Mouse (Mus musculus): Measurements from ENCODE around the gene Cyfip1.

The Cyfip1 gene

DNA sequence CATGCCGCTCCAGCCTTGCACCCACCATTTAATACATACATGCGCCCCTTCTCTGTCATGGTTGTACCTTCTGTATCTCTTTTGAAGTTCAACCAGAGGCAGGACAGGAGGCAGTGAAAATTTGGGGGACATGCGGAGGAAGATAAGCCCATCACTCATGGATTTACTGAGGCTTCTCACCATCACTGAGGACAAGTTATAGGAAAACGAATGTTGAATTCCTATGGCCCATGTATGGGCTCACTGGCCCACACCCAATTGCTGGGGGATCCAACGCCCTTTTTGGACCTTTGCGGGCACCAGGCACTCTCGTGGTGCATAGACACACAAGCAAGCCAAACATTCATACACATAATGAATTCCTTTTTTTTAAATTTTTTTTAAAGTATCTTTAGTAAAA lies at the start of gene Cyfip1:
Gene Cyfip1 (plus strand): TSS at position 301 of the 400 bp plus-strand sequence.
- no peak for DNase-seq (ENCODE audit: low spot score in 2 of 2)

DNA sequence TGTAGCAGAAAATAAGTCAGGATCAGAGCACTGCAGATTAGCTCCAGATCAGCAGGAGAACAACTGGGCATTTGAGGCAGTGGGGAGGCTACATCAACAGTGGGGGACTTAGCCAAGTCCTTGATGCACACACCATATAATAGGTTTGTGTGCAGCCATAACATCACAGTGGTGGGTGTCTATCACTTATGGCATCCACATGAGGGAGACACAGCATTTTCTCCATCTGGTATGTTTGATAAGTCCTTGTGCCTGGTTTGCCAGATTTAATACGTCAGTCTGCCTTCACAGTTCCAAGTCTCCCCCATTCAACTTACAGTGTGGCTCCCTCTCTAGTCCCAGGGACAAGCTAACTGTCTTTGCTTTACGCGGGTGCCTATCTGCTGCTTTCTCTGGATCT lies 49.3 kb upstream of the Cyfip1 start:
- no peak for DNase-seq (ENCODE audit: low spot score in 2 of 2)

- no peak for DNase-seq (ENCODE audit: low spot score in 2 of 2)
These were observed 48.2 kb upstream of the Cyfip1 start for GRCm38 (mm10) chr7:55793236-55793951.

DNA sequence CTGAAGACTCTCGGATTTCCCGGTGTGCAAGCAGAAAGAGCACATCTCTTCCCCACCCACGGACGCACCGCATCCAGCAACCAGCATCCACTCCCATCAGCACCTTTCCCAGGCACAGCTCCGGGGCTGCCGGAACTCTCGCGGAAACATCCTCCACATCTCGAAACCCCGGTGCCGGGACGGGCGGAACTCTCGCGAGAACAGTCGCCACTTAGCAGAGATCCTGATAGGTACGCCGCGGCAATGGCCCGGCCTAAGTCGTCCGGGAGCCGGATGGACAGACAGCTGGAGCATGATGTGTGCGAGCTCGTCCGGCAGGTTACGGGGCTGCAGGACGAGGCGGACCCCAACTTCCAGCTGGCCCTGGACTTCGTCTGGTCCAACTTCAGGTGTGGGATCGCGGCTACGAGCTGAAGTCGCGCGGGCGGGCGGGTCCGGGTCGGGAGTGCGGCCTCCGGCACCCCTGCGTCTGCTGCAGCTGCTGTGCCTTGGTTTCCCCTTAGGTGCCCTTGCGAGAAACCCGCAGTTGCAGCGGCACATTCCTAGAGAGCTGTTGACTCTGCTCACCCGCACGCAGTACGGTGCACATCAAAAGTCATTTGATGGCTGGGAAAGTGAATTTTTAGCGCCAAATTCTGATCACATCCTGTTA lies 47.5 kb upstream of the Cyfip1 start, which contains the start of gene Tubgcp5:
Gene Tubgcp5 (plus strand): TSS at position 203 of the 652 bp plus-strand sequence.
- peak; percentile 96 to 97 for DNase-seq (ENCODE audit: low spot score in 2 of 2)

GRCm38 (mm10) chr7:55799981-55800380 lies 41.6 kb upstream of the Cyfip1 start:
- DNase-seq (ENCODE audit: low spot score in 2 of 2), result no peak

DNA sequence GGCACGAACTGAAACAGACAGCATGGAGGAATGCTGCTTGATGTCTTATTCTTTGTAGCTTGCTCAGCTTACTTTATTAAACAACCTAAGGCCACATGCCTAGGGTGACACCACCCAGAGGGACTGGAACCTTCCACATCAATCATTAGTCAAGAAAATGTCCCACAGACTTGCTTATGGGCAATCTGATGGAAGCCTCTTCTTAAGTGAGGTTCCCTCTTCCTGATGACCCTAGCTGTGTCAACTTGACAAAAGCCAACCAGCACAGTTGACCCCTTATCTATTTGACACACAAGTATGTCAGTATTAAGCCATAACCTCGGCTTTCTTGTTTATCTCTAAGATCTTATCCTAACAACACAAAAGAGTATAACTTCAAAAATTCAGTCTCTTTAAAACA lies 31.6 kb upstream of the Cyfip1 start:
- no peak for DNase-seq (ENCODE audit: low spot score in 2 of 2)

- DNase-seq (ENCODE audit: low spot score in 2 of 2), result no peak
These were observed 17.1 kb upstream of the Cyfip1 start for GRCm38 (mm10) chr7:55824468-55824867.

DNA sequence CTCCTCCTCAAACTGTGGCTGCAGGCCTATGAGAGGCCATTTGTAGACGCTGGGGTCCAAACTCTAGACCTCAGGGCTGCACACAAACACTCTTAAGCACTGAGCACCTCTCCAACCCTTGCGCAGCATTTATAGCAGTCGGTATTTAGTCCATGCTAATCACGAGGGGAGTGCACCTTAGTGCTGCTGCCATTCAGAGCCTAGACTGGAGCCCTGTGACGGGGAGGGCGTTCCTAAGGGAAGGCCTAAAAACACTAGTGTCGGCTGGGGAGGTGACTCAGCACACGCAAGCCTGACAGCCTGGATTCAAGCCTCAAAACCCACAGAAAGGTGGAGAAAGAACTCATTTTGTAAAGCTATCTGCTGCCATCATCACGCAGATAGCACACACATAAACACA lies 14.0 kb upstream of the Cyfip1 start:
- no peak for DNase-seq (ENCODE audit: low spot score in 2 of 2)

GRCm38 (mm10) chr7:55836877-55837276 lies 4.7 kb upstream of the Cyfip1 start:
- no peak for DNase-seq (ENCODE audit: low spot score in 2 of 2)

GRCm38 (mm10) chr7:55841977-55842503 lies 495 bp downstream of the Cyfip1 start:
- peak; percentile 94 to 96 for DNase-seq (ENCODE audit: low spot score in 2 of 2)

DNA sequence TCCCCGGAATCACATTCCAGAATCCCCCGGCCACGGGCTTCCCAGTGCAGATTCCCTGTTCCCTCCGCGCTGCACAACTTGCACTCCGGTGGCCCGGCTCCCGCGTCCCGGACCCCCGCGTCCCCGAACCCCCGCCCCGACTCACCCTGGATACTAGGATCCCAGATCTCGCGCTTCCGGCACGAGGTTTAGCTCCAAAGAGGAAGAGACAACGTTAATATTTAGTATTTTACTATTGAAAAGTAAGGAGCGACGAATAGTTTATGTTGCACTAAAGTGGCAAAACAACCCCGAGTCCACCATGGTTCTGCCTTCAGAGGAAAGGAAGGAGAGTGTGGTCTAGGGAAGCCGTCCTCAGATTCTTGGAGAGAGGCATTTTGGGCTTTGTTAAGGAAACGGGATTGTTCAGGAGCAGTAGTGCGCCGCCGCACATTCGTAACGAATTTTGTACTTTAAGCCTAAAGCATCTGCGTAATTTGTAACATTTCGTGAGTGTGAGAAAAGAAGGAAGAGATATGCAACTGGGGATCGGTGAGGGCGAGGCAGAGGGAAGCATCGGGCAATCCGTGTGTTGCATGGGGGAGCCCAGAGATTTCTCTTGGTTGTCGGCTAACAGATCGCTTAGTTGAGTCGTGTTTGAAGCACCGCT lies 1.1 kb downstream of the Cyfip1 start:
- no peak for DNase-seq (ENCODE audit: low spot score in 2 of 2)

DNA sequence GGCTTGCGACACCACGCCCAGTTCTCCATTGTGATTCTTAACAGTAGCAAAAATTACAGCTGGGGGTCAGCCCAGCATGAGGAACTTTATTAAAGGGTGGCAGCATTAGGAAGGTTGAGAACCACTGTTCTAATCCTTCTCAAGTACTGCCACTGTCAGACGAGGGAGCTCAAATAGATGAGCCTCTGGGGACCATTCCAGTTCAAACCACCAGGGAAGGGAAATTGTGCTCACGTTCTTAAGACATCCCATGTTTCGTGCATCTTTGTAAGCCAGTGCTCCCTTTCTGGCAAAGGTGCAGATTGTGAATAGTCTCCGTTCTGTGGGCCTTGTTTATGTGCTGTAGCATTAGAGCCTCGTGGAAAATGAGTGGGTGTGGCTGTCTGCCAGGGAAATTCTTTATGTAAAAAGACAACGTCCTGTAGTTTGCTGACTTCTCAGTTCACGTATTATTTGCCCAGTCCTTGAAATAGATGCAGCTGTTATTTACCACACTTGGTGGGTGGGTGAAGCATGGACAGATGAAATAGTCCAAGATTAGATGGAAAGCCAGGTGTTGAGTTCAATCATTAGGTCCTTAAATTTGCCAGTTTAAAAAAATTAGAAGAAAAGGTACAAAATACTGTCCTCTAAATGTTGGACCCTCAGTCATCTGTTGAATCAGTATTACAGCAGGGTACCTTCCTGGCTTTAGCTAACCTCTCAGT lies 5.2 kb downstream of the Cyfip1 start:
- DNase-seq (ENCODE audit: low spot score in 2 of 2), result no peak

GRCm38 (mm10) chr7:55849948-55850571 lies 8.5 kb downstream of the Cyfip1 start:
- DNase-seq (ENCODE audit: low spot score in 2 of 2), result no peak

GRCm38 (mm10) chr7:55852787-55853186 lies 11.2 kb downstream of the Cyfip1 start:
- peak in 1 of 2 experiments; percentile 62 for DNase-seq (ENCODE audit: low spot score in 2 of 2)

- DNase-seq (ENCODE audit: low spot score in 2 of 2), result no peak
These were observed 14.1 kb downstream of the Cyfip1 start for GRCm38 (mm10) chr7:55855597-55855996.

- DNase-seq (ENCODE audit: low spot score in 2 of 2), result no peak
These were observed 15.2 kb downstream of the Cyfip1 start for GRCm38 (mm10) chr7:55856741-55857140.

DNA sequence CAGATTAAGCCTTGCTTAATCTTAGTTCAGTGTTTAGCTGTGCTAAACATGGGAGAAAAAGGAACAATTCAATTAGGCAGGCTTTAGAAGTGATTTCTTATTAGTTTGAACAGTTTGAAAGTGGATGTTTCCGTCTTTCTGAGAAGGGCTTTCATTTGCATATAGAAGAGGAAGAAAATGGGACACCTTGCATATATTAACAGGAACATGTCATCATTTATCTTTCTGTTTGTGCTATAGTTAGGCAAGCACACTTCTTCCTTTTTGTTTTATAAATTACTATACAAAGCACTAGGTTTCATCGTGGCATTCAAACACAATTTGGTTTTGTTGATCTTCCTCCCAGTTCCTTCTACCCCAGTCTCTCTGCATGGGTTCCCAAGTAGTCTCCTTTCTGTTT lies 16.2 kb downstream of the Cyfip1 start:
- DNase-seq (ENCODE audit: low spot score in 2 of 2), result no peak

GRCm38 (mm10) chr7:55858836-55859517 lies 17.4 kb downstream of the Cyfip1 start:
- no peak for DNase-seq (ENCODE audit: low spot score in 2 of 2)

DNA sequence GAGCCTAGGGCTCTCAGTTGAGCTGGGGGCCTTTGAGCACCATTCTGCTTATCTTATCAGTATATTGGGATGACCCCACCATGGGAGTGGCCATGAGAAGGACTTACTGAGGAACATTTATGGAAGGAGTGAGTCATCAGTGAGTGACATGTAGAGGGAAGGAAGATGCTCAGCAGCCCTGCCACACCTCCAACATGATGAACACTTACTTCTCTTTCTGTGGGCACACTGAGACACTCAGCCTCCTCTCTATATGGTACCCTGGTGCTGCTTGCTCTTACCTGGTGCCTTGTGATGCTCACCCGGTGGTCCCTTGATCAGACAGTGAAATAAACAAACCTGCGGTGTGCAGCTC lies 17.9 kb downstream of the Cyfip1 start:
- no peak for DNase-seq (ENCODE audit: low spot score in 2 of 2)

DNA sequence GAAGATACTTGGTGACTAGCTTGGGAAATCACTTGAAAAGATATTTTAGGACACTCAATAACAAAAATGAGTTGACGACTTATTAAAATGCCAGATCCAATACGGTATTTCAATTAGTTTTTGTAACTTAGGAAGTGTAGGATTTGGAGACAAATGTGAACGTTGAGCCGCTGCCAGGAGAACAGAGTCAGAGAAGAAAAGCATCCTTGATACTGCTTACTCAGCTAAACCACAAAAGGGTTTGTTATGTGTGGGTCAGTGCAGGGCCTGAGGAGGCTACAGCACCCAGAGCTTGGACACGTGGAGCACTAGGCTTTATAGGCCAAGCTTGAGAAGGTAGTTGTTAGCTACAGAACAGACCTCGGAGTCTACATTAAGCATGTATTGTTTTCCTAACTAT lies 18.4 kb downstream of the Cyfip1 start:
- no peak for DNase-seq (ENCODE audit: low spot score in 2 of 2)

GRCm38 (mm10) chr7:55861175-55861574 lies 19.6 kb downstream of the Cyfip1 start:
- no peak for DNase-seq (ENCODE audit: low spot score in 2 of 2)

Measured in heart, adult 9 months (tissue).